Mouse (Mus musculus): ENCODE measurements around the gene Sos2.
"Not testable (repeated sequence)": the region's sequence is repeated elsewhere in the genome, so short reads cannot be mapped to it uniquely, and the experiment has no call there.

The Sos2 gene

GRCm38 (mm10) chr12:69674576-69675537 lies 6.8 kb downstream of the Sos2 start:
- no peak for DNase-seq (ENCODE audit: low read depth)

GRCm38 (mm10) chr12:69674176-69674575 lies 7.5 kb downstream of the Sos2 start:
- DNase-seq (ENCODE audit: low read depth), result no peak

DNA sequence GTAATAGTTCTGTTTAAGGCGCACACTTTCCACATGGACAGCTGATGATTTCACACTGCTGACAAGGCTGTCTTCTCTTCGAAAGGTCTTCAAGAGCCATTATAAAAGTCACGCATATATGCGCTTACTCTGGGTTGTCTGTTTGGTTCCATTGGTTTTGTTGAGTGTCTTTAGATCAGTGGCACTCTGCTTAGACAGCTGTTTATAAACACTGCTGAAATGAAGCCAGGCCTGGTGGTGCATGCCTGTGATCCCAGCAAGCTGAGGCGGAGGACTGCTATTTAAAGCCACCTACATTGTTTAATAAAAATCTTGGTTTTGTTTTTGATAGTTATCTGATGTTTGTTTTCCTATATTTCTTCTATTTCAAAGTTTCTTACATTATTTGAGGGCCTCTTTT lies 14.9 kb downstream of the Sos2 start:
- DNase-seq (ENCODE audit: low read depth), result no peak

GRCm38 (mm10) chr12:69661658-69662057 lies 20.0 kb downstream of the Sos2 start:
- no peak for DNase-seq (ENCODE audit: low read depth)

DNA sequence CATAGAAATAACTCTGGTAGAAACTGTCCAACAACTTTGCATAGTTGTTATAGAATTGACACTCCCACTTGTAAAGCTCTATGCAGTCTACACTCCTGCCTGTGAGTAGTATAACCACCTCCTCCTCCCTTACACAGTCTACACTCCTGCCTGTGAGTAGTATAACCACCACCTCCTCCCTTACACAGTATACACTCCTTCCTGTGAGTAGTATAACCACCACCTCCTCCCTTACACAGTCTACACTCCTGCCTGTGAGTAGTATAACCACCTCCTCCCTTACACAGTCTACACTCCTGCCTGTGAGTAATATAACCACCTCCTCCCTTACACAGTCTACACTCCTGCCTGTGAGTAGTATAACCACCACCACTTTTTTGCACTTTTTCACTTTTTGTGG lies 27.7 kb downstream of the Sos2 start:
- DNase-seq (ENCODE audit: low read depth), result peak; percentile 53

GRCm38 (mm10) chr12:69649511-69649910 lies 32.1 kb downstream of the Sos2 start:
- no peak for DNase-seq (ENCODE audit: low read depth)

DNA sequence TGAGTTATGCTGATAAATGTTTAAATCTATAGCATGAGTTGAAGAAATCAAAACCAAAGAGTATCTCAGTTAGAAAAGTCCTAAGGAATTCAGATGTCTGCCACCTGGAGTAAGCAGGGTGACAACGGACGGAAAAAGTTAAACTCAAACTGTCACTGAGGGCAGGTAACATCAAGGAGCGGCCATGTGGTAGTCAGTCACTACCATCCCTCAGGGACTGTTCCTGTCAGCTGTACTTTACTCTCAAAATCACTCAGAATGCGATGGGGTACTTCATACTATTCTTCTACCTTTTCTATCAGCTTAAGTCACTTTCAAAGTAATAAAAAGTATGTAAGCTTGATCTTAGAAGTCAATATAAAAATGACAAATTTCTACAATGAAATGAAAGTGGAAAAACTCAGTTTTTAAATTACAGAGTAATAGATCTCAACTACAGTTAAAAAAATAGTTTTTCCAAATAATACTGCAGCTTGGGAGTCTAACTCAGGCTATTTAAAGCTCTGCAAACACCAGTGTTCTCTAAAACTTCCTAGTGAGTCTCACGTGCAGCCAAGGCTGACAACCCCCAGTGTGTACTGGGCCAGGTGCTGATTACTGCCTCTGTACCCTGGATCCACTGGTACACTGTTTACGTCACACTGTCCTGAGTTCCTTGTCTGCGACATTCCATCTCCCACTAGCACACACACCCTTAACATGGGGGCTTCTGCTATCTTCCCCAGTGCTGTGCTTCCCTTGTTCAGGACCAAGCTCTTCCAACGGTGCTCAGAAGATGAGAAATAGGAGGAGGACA lies 35.6 kb downstream of the Sos2 start:
- DNase-seq (ENCODE audit: low read depth), result no peak

DNA sequence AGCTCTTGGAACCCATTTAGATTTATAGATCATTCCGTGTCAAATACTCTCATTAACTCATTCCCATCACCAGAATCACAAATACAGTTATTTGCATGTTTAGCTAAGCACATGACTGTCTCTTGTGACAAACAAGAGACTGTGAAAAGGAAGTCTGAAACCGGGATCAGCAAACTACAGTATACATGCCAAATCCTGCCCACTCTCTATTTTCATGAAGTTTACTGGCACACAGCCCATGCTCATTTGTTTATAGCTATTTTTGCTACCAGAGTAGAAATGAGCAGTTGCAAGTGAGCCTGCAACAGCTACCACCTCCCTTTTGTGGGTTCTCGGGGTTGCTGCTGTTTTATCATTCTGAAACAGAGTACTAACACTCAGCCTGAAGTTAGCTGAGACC lies 36.8 kb downstream of the Sos2 start:
- no peak for DNase-seq (ENCODE audit: low read depth)

- DNase-seq (ENCODE audit: low read depth), result no peak
These were observed 38.8 kb downstream of the Sos2 start for GRCm38 (mm10) chr12:69642877-69643276.

DNA sequence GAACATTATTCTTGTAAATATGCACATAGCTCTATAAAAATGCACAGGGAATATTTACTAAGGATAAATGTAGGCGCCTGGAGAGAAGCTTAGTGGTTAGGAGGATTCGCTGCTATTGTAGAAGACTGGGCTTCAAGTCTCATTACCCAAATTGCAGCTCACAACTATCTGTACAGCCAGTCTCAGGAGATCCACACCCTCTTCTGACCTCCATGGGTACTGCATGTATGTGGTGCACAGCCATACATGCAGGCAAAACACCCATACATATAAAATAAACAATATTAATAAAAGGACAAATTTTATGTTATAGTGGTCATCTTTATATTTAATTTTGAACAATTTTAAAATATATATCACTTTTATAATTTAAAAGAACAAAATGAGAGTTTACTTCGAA lies 46.9 kb downstream of the Sos2 start:
- peak; percentile 69 for DNase-seq (ENCODE audit: low read depth)

GRCm38 (mm10) chr12:69618590-69618989 lies 63.1 kb downstream of the Sos2 start:
- not testable (repeated sequence) for DNase-seq (ENCODE audit: low read depth)

DNA sequence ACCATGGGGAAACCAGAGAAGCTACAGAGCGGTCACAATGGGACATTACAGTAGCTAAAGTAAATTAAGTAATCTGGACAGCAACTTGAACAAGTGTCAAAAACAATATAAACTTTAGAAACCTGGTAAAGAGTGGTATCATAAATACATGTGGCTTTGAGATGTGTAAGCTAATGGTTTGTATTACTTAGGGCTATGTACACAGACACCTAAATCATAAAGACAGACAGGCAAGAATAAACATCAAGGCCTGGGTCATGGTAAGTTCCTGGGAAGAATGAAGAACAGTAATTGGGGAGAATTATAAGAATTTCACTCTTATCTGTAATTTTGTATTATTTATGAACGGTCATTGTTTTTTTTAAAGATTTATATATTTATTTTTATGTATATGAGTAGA lies 77.3 kb downstream of the Sos2 start:
- DNase-seq (ENCODE audit: low read depth), result no peak

DNA sequence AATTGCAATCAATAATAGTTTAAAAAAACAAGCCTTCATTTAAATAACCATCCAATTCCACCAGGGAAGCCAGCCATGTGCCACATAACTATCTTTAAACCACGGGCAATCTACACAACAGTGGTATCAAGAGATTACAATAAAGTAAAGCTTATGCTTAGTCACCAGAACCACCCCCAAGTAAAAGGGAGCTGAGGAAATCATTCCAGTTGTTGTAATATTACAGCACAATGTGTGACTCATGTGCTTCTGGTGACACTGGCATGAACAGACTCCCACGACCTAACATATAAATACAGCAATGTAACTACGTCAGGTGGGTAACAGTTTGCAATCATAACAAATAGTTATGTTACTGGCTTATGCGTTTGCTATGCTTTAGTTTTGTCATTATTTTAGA lies 84.2 kb downstream of the Sos2 start:
- DNase-seq (ENCODE audit: low read depth), result no peak

DNA sequence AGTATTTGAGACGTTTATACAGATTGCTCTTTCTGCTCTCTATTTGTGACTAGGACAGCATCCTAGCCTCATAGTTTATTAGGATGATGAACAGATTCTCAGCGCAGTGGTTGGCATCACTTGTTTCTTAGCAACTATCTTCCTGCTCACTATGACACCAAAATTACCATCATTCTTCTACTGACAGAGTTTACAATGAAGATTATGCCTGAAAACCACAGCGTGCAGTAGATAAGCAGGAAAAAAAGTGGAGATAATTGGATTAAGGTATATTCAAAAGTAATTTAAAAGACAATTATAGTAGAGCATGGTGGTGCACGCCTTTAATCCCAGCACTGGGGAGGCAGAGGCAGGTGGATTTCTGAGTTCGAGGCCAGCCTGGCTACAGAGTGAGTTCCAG lies 88.5 kb downstream of the Sos2 start:
- DNase-seq (ENCODE audit: low read depth), result no peak

DNA sequence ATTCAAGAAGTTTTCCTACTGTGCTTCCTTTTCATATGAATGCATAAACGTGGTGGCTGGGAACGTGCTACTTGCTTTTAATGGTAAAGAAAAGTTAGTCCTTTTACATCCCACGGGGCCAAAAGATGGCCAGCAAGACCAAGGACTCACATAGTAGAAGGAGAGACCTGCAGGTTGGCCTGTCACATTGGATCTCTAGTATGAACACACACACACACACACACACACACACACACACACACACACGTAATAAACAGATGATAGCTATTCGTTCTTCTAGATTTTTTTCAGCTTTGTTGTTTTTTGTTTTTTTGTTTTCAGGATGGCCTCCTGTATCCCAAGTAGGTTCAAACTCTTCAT lies 98.4 kb downstream of the Sos2 start:
- no peak for DNase-seq (ENCODE audit: low read depth)

DNA sequence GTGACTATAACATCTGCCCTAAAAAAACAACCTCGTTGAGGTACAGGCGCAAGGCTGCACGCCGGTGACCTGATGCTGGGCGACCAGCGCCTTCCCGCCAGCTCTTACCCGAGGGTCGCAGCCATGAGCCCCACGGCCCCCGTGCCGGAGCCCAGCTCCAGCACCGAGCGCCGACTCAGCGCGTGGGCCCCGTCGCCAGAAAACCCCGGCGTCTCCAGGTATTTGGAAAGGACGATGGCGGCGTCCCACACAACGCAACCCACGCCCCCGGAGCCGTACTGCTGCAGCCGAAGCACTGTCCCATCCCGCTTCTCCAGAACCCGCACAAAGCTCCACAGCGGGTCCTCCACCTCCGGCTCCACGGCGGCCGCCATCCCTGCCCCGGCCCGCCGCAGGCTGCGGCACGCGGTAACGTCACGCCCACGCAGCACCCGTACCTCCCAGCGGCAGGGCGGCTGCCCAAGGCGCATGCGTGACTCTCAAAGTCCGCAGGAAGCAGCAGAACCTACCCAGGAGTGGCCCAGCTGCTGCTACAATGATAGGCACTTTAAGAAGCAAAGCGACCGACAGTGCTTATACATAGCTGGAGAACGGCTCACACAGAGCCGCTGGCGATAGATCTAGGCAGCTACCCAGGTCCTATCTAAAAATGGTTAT lies 98.9 kb downstream of the Sos2 start, which contains the start of gene Vcpkmt:
Vcpkmt (minus strand) TSS at position 416 of the 657 bp plus-strand sequence.
- DNase-seq (ENCODE audit: low read depth), result peak; percentile 96

DNA sequence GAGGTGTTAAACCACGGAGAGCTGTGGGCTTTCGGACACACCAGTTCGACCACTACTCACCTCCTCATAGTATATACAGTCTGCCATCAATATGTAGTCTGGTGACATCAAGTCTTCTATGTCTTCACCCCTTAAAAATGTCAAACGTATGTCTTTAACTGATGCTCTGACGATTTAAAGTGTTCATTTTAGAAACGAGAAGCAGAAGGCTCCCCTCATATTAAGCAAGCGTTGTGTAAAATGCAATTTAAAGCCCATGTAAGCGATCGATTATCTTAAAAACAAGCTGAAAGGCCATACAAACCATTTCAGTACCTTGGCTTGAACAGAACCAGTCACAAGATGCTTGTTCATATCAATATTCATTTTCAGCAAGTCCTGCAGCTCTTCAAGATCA lies 99.4 kb downstream of the Sos2 start:
- DNase-seq (ENCODE audit: low read depth), result no peak

GRCm38 (mm10) chr12:69579623-69580022 lies 102.0 kb downstream of the Sos2 start:
- peak; percentile 20 for DNase-seq (ENCODE audit: low read depth)

GRCm38 (mm10) chr12:69576120-69576627 lies 105.5 kb downstream of the Sos2 start:
- DNase-seq (ENCODE audit: low read depth), result no peak

GRCm38 (mm10) chr12:69573916-69574881 lies 107.5 kb downstream of the Sos2 start:
- peak; percentile 94 for DNase-seq (ENCODE audit: low read depth)

DNA sequence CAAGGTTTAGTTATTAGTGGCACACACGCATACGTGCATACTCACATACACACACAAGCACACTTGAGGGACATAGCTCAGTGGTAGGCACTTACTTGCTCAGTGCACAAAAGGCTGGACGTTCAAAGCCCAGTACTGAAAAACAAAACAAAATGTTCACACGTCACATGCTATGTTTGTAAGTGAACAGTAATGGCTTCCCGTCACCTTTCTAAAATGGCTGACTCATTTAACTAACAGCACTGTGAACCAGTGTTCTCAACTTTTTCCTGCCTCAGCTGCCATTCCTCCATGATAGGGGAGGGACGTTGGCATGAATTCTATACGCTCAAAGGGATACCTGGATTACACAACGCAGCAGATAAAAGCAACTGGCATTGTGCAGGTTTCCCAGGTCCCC lies 108.4 kb downstream of the Sos2 start:
- no peak for DNase-seq (ENCODE audit: low read depth)
